Mouse (Mus musculus): Measurements from ENCODE around the gene Ppm1g. TPM values are rescaled to one million over a fixed set of nuclear protein-coding genes. Genes with fewer than 3 reads are reported as not detected.
A peak's percentile ranks its signal among the peaks of the same experiment; 100 is the strongest.

Gene Ppm1g
- total RNA-seq (2021) = 117 and 121 TPM in 2 replicates
- long read RNA-seq, experiment 1, transcript Ppm1g-201 (10 exons, 2,307 nt) = major isoform, 166 of 192 reads
- long read RNA-seq, experiment 1, partial matches to known transcripts = 14 of 192 reads
- long read RNA-seq, experiment 1, other reads (novel, unspliced or antisense) = 11 of 192 reads
- long read RNA-seq, experiment 2, transcript Ppm1g-201 (10 exons, 2,307 nt) = major isoform, 111 of 139 reads
- long read RNA-seq, experiment 2, partial matches to known transcripts = 8 of 139 reads
- long read RNA-seq, experiment 2, other reads (novel, unspliced or antisense) = 17 of 139 reads

DNA sequence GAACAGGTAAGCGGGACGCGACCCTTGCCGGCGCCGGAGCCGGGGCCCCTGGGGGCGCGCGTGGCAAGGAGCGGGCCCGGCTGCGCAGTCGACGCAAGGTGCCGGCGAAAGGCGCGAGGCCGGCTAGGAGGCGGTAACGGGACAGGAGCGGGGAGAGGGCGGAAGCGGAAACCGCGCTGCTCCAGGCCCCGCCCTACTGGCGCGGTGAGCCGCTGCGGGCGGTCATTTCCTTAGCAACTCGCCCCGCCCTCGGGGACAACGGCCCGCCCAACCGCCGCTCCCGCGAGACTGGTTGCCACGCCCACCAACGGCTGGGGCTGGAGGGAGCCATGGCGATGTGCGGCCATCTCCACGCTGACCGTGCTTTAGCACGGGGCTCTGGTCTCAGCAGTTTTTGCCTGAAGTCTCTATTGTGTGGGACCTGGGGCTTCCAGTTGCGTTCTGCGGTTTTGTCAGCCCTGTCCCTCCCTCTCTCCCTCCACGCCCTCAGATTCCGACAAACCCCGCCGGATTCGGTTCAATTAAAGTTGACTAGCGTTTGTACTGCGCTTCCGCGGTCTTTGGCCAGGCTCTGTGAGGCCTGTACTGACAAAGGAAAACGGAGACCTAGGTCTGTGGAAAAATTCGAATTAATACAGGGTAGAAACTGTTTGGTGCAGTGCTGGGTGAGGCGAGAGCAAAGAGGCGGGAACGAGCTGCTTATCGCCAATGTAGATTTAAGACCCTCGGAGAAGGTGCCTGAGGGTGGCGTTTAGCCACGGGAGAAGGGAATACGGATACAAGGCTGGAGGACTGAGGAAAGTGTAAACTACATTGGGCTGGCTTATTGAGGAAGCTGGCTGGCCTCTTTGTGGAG, at the start of gene Ppm1g:
Gene Ppm1g (minus strand): TSS at position 240 of the 856 bp plus-strand sequence.
- peak; percentile 99 for DNase-seq

DNA sequence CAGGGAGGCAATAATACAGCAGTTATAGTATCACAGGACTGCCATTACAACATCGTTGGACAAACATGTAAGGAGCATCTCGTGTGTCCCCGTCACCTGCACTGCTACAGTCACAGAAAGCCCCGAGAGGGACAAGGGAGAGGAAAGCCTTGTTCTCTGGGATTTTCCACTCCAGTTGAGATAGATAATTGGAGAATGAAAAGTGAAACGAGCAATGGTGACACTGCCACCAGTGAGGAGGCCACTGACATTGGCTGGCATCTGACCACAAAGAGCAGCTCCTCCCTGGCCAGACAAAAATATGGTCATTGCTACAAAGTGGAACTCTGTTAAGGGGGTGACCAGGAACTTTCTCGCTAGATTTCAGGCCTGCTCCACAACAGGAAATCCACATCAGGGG, 47.2 kb upstream of the Ppm1g start:
- DNase-seq = no peak

GRCm38 (mm10) chr5:31266101-31266500, 45.6 kb upstream of the Ppm1g start:
- DNase-seq = no peak

DNA sequence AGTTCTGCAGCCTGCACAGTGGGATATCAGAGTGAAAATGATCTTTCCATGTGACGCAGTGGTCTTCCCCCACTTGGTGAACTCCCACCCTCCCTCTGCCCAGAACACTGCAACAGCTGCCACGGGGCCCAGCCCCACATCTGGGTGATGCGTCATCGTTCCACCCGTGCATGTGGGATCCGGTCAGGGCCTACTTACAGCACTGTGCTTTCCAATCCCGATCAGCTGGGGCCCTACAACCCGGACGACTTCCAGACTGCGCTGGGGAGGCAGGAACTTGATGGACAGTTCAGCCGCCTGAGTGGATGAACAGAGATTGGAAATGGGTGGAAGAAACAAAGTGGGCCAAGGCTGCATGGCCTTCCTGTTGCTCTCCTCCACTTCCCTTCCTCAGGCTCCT, 37.1 kb upstream of the Ppm1g start:
- DNase-seq = no peak

GRCm38 (mm10) chr5:31255971-31256370, 35.5 kb upstream of the Ppm1g start:
- no peak for DNase-seq

DNA sequence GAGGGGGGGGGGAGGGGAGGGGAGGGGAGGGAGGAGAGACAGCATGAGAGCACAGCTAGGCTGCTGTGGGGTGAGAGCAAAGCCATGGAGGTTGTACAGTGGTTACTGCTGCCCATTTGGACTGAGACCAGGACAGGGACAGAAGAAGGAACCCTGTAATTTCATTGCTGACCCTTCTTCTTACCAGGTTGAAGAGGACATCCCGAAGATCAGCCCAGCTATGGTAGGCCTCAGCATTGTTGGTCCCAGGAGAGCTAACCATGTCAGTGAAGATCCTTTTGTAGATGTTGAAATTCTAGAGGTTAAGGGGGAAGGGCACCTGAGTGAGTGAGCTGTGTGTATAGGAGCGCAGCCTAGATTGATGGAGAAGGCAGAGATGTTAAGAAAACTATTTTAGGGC, 34.9 kb upstream of the Ppm1g start:
- no peak for DNase-seq

DNA sequence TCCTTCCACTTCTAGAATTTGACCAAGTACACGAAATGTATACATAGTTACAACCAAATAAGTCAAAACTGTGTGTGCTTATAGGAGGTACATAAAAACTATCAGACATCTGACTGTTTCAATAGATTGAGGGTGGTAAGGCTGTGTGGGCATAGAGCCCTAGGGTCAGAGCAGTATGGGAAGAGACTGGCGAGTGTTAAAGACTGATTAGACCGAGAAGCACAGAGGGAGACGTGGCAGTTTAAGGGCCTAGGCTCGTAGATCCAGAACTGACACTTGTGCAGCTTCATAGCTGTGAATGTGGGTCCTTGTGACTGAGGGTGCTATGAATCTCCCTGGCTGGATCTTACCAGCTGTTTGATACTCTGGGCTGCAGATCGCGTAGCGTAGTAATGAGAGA, 34.4 kb upstream of the Ppm1g start:
- no peak for DNase-seq

DNA sequence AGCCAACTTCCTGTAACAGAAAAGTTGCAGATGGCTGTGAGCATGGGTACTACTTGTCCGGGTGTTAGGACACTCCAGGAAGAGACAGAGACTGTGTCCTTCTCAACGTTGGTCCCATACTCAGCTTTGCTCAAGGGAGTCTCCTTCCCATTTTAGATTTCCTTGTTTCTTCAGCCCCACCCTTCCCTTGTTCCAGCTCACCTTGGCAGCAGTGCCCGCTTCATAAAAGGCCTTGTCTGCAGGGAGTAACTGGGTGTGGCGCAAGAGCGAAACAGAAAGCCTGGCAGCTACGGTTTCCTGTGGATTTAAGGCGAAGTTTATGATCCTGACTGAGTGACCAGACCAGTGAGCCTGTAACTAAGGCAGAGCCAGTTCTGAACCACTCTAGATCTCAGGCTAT, 34.0 kb upstream of the Ppm1g start:
- peak; percentile 72 for DNase-seq

GRCm38 (mm10) chr5:31253806-31254205, 33.3 kb upstream of the Ppm1g start:
- DNase-seq = no peak

GRCm38 (mm10) chr5:31252795-31253545, 32.5 kb upstream of the Ppm1g start:
- DNase-seq = no peak

- DNase-seq = no peak
These were observed 31.7 kb upstream of the Ppm1g start for GRCm38 (mm10) chr5:31252151-31252550.

- peak; percentile 51 for DNase-seq
These were observed 31.1 kb upstream of the Ppm1g start, which contains the start of gene Krtcap3 for GRCm38 (mm10) chr5:31251541-31252101. TSS of gene Krtcap3 (plus strand) at chr5:31251691.

GRCm38 (mm10) chr5:31250716-31251115, 30.2 kb upstream of the Ppm1g start:
- DNase-seq = no peak

GRCm38 (mm10) chr5:31242191-31242590, 21.7 kb upstream of the Ppm1g start:
- no peak for DNase-seq

GRCm38 (mm10) chr5:31241522-31242034, 21.1 kb upstream of the Ppm1g start:
- DNase-seq = no peak

DNA sequence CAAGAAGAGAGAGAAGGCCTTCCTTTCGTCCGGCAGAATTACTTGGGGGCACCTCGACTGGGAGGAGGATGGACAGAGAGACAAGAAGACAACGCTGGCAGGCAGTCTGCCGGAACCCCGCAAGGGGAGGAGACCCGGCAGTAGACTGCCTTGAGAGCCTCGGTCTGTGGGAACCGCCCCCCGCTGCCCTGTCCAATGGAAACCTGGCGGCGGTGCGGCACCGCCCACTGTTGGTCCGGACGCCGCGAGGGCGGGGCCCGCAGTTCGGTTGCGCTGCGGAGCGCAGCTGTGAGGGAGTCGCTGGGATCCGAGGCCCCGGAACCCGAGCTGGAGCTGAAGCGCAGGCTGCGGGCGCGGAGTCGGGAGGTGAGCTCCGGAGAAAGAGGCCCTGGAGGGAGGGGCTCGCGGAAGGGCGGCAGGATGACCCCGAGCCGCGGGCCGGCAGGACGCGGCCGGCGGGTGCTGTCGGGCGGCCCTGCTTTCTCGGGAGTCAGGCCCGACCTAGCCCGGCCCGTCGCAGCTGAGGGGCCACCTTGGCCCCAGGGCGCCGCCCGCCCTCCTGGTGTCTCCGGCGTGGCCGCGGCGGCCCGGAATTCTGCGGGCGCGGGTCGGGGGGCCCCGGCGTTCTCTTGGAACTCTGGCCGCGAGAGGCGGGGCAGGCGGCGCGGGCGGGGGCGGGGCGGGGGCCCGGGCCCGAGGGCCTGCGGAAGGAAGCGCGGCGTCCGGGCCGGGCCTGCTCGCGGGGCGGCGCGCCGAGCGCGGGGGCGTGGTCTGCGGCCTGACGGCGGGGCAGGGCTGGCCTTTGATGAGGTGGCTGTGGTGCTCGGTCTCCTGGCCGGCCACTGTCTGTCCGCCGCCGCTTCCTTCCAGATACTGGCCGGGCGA, 20.4 kb upstream of the Ppm1g start, which contains the start of the genes Nrbp1 and Gm9970:
Gene Nrbp1 (plus strand): TSS at position 228 of the 885 bp plus-strand sequence.
Gene Gm9970 (minus strand): TSS at position 596 of the 885 bp plus-strand sequence.
- DNase-seq = peak; percentile 98

GRCm38 (mm10) chr5:31226641-31227040, 6.2 kb upstream of the Ppm1g start:
- DNase-seq = no peak

- no peak for DNase-seq
These were observed 2.2 kb upstream of the Ppm1g start for GRCm38 (mm10) chr5:31222696-31223095.

GRCm38 (mm10) chr5:31221304-31221945, 938 bp upstream of the Ppm1g start:
- peak; percentile 68 for DNase-seq

- DNase-seq = peak; percentile 75
These were observed 508 bp downstream of the Ppm1g start for GRCm38 (mm10) chr5:31219911-31220447.

Measured in adrenal gland, postnatal 14 days (tissue).